Mouse (Mus musculus): Measurements from ENCODE around the gene Ccdc185. TPM values are rescaled to one million over a fixed set of nuclear protein-coding genes. Genes with fewer than 3 reads are reported as not detected.

Ccdc185 gene
- total RNA-seq (2022), result not detected

DNA sequence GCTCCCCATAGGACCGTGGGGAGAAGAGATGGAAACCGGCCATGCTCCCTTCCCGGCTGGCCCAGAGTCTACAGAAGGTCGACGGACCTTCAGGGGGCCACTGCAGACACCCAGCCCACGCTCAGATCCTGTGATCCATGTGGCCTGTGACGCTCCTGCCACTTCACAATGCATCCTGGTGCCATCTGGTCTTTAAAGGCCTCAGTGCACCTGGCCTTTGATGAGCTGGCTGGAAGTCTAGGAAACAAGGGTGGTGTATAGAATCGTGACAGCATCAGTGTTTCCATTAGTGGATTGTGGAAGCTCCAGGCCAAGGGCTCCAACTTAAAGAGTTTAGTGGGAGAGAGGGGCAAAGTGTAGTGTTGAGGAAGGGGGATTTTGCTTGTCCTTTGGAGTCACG is at the start of gene Ccdc185:
TSS of gene Ccdc185 (minus strand) at position 101 of the 400 bp plus-strand sequence.
- DNase-seq (ENCODE audit: low spot score in 2 of 2), result no peak

DNA sequence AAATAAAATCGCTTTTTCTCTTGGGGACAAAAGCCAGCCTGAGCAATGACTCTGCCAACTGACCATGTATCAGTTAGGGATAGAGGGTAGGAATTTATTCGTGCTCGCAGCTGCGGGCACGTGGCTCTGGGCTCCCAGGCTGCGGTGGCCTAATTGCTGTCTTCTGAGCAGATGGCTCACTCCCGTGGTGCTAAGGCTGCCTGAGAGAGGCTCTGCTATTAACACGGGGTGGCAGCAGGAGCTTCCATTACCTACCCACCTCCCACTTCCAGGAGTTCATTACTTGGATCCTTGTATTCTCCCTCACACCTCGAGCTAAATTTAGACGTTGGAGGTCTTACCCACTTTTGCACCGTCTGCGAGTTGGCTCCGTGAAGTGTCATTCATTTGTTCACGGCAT is 48.1 kb upstream of the Ccdc185 start:
- no peak for DNase-seq (ENCODE audit: low spot score in 2 of 2)

DNA sequence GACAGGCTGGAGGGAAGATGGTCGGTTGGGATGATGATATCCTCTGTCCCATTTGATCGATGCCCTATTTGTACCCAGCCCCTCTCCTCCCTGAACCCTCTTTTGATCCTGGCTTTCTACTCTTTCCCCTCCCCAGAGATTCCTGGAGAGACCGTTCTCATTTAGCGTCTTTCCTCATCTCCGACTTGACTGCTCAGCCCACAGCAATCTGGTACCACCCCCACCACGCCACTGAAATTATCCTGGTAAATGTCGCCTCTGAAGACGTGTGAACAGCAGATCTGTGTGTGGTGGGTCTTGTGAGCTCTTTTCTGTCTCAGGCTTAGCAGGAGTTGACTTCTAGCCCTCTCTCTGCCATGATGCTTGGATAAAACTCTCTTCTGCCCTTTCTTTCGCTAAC is 45.6 kb upstream of the Ccdc185 start:
- DNase-seq (ENCODE audit: low spot score in 2 of 2), result no peak

DNA sequence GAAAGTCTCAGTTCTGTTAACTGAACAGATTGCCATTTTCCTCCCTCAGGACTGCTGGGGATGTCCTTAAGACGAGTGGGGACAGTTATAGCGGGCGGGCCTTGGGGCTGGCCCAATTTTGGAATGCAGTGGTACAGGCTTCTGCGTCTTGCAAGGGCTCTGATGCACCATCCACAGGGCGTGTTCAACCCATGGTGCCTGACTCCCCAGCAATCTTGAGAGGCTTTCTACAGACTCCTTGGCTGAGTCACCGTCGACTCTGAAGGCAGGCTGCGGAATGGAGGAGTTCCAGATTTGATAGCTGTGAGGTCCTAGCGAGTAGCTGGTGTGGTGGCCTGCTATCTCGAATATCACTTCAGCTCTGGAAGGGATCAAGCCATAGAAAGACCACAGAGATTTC is 45.2 kb upstream of the Ccdc185 start:
- DNase-seq (ENCODE audit: low spot score in 2 of 2), result no peak

DNA sequence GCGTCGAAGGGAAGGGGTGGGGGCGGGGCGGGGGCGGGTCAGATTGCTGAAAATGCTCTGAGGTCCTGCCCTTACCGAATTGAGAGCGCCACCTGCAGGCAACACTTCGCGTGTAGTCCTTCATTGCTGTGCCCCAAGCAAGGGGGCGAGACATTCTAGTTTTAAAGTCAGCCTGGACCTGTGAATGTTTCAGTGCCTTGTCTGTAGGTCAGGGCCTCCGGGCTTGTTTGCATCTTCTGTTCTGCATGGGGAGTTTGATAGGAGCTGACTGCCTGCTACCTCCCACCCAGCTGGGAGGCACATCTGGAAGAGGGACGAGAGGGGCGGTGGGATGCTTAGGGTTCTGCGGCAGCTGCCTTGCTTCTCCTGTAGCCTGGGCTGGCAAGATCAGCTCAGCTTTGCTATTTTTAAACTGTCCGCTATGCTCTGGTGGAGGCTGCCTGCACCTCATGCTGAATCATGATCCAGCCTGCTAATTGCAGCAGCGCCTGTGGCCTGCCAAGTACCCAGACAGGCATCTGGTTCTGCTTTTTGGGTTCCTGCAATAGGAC is 43.6 kb upstream of the Ccdc185 start:
- peak; percentile 46 to 70 for DNase-seq (ENCODE audit: low spot score in 2 of 2)

DNA sequence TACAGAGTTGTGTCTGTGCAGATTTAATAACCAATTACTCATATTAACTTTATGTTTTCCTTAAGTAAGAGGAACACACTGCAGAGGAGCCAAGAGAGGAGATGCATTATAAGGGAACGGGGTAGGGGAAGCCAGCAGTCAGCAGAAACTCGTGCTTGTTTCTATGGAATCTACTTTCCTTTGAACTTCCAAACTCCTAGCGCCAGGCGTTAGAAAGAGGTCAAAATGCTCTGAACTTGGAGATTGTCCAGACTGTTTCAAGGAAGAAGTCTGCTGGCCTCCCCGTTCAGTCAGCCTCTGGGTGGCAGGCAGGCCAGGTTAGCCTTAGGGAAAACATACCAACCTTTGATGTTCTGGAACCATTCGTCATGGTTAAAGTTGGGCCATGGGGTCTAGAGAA is 39.9 kb upstream of the Ccdc185 start:
- DNase-seq (ENCODE audit: low spot score in 2 of 2), result no peak

DNA sequence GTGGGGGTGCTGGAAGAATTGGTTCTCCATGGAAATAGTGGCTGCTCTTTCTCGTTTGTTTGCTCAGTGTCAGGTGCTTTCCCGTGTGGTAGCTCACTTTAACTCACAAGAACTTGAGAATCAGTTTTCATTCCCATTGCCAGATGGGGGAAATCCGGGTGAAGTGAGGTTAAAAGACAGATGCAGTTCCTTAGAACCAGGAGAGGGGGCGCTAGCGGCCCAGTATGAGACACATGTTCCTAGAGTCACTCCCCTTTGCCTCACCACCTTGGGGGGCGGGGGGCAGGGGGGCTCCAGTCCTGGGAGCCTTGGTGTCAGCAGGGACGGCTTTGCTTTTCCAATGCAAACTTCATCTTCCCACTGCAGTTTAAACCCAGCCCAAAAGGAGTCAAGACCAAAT is 38.0 kb upstream of the Ccdc185 start:
- no peak for DNase-seq (ENCODE audit: low spot score in 2 of 2)

DNA sequence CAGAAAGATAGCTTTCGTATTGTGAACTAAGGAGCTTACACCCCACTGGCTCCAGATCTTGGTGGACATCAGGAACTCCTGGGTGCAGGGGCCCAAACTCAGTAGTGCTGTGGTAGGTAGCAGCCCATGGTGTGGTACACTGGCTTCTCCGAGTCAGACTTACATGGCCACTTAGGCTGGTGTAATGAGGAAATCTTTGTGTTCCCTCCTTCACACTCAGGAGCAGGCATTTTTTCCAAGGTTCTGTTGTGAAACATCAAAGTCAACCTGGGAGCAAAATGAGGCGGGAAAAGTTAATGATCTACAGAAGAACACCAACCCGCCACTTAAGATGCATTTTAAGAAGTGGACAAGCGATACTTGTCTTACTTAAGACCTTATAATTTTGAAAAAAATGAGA is 36.5 kb upstream of the Ccdc185 start:
- no peak for DNase-seq (ENCODE audit: low spot score in 2 of 2)

DNA sequence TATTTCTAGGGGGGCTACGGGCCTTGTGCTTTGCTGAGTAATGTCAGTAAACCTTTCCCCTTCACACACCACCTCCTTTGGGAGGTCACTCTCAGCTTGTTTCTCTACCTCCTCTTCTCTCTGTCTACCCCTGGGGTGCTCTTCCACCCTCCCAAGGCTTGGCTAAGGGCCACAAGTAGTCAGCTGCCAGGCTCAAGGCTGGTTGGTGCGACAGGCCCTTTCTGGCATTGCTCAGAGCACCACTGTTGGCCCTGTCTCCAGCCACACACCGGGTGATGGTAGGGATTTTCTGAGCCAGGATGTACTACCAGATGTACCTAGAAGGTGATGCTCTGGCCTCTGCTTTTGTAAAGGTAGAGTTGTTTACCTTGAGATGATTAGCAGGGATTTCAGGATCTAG is 35.8 kb upstream of the Ccdc185 start:
- no peak for DNase-seq (ENCODE audit: low spot score in 2 of 2)

DNA sequence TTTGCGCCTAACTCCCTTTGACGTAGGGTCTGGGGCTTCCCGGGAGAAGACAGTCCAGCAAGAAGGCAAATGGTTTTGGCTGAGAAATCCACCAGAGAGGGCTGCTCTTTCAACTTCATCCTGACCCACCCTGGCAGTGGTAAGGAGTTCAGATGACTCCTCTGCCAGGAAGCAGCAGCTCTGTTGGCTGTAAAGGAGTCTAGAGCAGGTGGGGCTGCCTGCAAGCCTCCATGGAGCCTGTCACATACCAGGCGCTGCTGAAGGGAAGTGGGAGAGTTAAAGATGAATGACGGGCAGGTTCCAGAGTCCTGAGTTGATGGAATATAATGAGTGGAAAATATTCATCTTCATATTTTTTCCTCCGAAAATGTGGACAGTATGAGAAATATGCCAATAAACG is 34.8 kb upstream of the Ccdc185 start:
- no peak for DNase-seq (ENCODE audit: low spot score in 2 of 2)

DNA sequence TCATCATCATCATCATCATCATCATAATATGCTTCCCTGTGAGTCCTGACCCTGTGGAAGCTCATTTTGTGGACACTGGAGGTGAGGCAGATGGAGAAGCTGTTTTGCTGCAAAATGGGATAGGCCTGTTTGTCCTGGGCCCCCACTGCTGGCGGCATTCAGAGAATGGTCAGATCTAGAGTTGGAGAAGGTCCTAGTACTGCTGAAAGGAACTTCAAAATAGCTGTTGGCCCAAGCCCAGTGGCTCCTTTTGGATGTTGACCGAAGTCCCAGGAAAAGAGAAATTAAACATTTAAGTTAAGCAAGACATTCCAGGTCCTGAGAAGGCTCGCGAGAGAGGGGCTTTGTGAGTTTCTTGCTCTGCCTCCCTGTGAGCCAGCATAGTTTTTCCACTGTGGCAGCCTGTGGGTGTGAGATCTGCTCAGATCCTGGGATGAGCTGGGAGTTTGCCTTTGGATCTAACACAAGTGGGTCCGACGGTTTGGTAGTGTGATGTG is 30.1 kb upstream of the Ccdc185 start:
- no peak for DNase-seq (ENCODE audit: low spot score in 2 of 2)

DNA sequence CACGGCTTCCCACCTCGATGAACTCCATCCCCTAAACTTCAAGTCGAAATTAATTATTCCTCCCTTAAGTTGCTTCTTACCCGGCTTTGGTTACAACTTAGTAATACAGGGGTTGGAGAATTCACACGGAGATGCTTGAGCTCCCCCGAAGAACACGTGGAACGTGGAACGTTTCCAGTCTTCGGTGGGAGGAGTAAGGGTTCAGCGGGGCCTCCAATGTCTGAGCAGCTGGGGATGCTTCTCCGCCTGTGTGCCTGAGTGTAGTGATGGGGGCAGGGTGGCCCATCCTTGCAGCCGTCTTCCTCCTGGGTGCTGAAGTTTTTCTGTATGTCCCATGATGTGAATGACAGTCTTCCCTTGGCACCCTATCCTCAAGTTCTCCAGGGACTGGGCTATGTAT is 29.2 kb upstream of the Ccdc185 start:
- DNase-seq (ENCODE audit: low spot score in 2 of 2), result no peak

DNA sequence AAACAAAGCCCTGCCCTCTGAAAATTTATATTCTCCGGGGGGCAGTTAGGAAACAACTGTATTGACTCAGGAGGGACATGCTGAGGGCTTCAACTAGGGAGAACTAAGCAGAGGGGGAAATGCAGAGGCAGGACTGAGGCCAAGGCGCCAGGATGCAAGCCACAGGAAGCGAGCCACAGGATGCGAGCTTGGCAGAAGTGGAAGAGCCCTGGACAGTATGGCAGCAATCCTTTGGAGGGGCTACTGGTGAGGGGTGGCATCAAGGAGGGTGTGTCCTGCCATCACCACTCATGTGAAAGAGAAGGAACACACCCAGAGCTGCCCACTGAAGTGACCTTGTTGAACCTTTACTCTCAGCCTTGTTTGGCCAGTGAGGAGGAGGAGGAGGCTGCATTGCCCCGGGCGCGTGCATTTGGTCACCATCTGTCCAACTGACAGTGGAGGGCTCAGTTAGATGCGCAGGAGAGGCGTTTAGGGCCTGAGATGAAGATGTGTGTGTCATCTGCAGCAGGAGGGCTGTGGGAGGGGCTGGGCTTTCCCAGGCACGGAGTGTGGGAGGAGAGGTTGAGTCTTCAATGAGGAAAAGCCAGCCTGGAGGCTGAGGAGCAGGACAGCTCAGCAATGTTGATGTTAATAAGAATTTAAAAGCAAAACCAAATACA is 27.9 kb upstream of the Ccdc185 start:
- no peak for DNase-seq (ENCODE audit: low spot score in 2 of 2)

DNA sequence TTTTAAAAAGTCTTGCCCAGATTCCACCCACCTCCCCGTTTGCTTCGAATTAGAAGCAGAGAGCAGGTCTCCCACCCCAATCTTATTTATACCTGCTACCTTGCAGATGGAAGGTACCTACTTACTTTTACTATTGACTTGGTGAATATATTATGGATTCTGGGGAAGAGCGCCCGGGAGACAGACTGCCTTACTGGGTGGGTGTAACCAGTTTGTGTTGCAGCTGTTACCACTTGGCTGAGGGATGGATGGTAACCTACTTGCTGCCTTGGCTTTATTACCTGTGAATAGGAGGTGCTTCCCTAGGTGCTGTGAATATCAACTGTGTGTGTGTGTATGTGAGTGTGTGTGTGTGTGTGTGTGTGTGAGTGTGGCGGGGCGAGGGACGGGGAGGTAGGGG is 26.6 kb upstream of the Ccdc185 start:
- no peak for DNase-seq (ENCODE audit: low spot score in 2 of 2)

DNA sequence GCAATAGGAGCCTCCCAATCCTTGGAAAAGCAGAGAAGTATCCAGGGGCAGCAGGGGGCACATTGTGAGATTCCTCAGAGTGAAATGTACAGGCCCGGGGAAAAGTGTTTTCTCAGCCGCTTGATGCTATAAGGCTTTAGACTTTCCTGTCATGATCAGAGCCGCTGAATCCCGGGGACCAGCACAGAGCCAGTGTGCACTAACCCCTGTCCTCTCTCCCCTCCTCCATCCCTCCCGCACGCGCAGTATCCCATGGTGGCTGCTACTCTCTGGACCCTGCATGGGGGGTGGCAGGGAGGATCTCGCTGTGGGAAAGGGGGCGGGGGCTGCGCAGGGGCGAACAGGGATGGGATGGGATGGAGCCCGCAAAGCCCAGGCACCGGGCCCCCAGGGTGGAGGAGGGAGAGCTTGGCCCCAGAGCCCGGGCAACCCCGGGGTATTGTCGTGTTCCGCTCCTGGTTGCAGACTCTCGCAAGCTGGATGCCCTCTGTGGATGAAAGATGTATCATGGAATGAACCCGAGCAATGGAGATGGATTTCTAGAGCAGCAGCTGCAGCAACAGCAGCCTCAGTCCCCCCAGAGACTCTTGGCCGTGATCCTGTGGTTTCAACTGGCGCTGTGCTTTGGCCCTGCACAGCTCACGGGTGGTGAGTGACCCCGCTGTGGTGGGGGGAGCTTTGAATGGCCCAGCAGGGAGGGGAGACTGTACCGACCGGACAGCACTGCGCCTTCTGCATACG is 15.7 kb upstream of the Ccdc185 start:
- DNase-seq (ENCODE audit: low spot score in 2 of 2), result no peak

DNA sequence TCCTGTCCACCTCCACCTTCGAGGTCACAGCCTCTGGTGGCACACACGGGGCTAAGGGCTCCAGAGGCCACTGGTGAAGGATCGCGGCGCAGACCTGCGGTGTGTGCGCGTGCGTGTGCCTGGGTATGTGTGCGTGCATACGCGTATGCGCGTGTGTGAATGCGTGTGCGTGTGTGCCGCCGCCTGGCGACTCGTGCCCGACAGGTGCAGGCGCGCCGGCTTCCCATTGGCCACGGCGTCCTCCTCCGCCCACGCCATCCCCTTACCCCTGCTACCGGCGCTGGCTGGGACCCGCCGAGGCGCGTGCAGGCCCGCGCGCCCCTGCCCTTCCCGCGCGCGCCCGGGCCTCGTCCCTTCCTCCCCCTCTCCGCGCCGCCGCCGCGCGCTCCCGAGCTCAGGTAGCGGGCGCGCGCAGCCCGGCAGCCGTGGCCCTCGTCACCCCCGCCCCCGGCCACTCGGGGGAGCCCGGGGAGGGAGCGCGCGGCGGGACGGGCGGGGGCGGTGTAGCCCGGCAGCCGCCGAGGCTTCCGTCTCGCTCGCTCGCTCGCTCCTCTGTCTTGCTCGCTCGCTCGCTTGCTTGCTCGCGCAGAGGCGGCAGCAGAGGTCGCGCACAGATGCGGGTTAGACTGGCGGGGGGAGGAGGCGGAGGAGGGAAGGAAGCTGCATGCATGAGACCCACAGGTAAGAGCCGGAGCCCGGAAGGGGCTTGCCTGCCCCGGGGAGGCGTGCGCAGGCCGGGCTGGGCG is 14.9 kb upstream of the Ccdc185 start, which contains the start of gene Susd4:
TSS of gene Susd4 (plus strand) at position 145 of the 746 bp plus-strand sequence.
- no peak for DNase-seq (ENCODE audit: low spot score in 2 of 2)

DNA sequence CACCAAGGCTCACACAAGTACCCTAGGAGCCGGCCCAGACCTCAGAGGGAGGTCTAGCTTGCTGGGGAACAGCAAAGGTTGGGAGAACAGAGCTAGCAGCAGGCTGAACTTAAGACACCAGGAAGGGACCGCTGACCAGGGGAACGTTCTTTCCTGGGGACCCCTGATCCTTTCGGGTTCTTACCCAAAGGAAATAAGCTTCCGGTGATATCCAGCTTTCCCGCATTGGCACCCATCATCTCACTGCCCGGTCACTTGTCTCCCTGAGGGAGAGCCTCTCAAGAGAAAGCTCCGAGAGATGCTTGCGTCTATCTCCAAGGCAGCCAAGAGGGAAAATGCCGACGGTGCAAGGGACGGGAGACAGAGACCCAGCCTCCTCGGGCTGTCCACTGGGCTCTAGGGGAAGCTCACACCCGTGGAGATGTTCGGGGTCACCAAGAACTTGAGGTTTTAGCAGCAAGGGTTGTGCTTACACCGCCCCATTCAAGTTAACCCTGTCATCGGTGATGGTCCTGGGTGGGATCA is 14.3 kb upstream of the Ccdc185 start:
- no peak for DNase-seq (ENCODE audit: low spot score in 2 of 2)

DNA sequence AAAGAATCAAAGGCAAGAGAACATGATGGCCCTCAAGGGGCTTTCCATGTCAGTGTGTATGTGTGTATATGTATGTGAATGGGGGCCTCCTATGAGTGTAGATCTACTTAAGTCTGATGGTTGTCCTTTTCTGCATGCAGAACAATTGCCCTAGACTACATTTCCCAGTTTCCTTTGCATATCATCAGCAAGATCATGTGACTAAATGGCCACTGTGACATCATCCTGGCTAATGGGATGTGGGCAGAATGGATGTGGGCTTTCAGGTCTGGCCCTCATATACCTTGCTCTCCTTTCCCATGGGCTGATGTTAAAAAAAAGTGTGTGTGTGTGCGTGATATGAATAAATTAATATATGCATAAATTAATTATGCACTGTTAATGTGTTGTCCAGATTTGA is 9.8 kb upstream of the Ccdc185 start:
- no peak for DNase-seq (ENCODE audit: low spot score in 2 of 2)

DNA sequence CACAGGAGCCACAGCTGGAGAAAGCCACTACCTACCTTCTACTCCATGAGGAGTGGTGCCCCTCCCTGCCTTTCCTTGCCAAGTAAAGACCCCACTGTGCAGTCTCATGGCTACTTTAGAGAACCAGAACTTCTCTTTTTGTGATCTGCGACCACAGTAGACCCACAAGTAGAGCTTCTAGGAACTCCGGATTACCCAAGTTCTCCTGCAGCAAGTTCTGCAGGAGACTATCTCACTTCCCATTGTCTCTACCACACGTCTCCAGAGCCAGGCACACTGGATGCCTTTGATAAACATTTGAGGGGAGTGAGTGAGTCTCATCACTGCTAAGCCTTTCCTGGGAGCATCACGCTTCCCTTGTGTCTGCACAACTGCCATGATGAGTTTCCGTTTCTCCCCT is 5.9 kb upstream of the Ccdc185 start:
- no peak for DNase-seq (ENCODE audit: low spot score in 2 of 2)

DNA sequence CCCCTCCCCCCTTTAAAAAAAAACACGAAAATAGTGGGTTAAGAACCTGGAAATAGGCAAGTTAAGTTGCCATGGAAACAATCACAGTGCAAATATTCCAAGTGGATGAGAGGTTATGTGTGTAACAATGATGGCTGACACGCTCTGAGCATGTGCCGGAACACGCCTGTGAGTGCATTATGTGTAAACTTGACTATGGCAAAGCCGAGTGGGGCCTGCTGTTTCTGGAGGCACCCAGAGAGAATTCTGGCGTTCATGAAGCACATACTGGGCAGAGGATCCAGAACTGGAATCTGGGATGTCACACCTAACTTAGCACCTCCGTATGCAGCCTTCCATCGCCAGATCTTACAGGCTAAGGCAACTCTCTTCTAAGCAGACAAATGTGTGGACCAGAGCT is 4.7 kb upstream of the Ccdc185 start:
- DNase-seq (ENCODE audit: low spot score in 2 of 2), result no peak

DNA sequence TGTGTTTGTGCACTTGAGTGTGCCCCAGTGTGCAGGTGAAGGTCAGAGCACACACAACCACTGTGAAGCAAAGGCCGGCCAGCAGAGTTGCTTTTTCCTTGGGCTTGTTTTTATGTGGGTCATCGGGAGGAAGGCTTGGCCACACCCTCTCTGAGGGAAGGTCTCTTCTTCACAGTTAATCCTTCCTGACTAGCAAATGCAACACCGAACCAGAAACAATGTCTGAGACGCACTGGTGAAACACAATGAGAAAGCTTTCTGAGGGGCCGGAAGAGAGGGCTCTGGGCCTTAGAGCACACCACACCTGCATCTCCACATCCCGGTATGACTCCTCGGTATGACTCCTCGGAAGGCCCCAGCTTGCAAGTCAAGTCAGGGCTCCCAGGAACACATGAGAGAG is 2.3 kb upstream of the Ccdc185 start:
- no peak for DNase-seq (ENCODE audit: low spot score in 2 of 2)

DNA sequence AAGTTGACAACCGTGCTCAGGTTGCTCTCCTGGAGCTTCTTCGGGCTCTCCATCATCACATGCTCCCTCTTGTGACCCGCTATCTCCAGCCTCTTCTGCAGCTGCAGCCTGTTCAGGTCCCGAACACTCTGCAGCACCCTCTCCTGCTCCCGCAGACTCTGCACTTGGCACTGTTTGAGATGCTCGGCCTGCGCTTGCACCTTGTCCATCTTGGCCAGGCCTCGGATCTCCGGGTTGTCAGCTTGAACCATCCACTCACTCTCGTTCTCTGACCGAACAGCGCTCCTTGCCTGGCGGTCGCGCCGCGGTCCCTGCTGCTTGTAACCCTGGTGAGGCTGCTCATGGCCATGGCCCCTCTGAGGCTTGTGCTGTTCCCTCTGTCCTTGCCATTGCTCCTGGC is 1.1 kb downstream of the Ccdc185 start:
- DNase-seq (ENCODE audit: low spot score in 2 of 2), result no peak
